Mouse (Mus musculus): Measurements from ENCODE around the gene Sspn.

Sspn gene

DNA sequence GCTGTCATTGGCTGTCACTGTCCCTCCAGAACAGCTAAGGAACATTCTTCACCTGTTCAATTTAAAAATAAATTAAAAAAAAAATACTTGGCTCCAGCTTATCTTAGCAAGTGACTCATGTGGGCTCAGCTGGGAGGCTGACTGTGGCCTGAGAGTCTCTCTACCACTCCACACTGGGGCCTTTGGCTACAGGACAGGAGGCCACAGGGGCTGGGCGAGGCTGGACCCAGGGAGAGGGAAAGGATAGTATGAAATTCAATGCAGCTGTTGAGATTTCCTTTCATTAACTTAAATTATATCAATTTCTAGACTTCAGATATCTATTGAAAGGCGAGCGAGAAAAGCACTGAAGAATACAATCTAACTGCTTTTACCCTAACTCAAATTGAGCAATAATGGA lies 45.9 kb downstream of the Sspn start:
- no peak for DNase-seq

DNA sequence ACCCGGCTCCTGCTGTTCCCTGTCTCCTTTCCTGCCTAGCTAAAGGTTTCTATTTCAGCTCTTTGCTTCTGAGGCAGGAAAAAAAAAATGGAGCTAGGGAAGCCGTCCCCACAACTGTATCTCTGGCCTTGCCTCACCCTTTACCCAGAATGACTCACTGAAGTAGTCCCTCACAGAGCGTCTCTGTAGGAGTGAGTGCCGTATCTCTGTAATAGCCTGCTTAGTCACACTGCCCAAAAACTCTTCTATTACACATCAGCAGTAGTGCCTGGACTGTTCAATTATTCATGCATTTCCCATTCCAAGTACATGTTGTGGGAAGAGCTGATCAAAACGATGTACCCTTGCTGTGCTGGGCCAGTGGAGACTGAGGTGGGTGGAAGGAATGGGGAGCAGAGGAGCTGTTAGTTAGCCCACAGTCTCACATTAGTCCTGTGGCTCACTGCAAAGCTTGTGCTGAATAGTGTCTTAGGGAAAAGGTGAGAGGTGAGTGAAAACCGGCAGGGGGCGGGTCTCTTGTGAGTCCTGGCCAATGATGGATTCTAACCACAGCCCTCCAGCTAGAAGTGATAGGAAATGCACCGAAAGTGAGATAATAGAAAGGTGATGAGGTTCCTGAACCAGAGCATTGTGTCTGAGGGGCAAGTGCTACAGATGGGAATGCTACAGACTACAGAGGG lies 46.5 kb downstream of the Sspn start:
- no peak for DNase-seq

DNA sequence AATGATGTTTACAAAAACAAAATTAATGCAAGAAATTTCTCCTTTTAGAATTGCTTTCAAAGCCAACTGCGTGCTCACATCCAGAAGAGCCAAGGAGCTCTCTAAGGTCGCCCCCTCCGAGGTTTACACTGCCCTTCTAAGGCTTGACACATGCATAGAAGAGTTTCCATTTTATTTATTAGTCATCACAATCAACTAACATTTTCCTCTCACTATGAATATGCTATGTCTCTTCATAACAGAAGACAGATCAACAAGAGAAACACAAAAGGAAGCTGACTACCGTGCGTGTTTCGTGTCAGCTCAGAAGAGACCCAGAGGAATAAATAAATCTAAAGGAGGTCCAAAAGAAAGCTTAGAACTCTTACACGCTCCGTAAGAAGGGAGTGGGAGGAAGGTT lies 49.6 kb downstream of the Sspn start:
- no peak for DNase-seq

DNA sequence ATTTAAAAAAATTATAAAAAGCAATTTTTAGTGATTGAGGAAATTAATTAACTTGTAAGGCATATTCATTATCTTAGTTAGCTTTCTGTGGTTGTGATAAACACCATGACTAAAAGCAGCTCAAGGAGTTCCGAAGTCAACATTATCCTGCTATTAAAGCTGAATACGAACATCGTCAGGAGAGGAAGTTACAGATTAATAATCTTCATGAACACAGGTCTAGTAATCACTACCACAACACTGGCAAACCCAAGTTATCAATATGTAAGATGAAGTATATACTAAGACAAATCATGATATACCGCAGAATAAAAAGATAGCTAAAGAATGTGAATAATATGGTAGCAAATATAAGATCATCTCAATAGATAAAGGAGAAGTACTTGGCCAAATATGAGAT lies 50.9 kb downstream of the Sspn start:
- DNase-seq: no peak

DNA sequence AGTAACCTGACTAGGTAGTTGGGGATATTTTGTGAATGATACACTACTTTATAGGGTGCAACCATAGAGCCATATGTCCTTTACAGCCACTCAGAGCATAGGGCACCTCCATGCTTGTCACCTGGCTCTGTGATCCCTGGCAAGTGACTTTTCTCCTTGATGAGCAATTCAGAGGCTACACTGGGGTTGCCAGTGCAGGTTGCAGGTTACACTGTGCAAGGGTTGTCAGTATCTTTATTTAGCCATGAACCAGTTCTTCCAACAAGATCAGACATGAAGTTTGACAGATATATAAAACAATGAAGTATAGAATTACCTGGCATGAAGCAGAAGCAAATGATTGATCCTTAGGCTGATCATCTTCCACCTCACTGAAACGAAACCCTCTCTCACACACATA lies 59.1 kb downstream of the Sspn start:
- DNase-seq: no peak

DNA sequence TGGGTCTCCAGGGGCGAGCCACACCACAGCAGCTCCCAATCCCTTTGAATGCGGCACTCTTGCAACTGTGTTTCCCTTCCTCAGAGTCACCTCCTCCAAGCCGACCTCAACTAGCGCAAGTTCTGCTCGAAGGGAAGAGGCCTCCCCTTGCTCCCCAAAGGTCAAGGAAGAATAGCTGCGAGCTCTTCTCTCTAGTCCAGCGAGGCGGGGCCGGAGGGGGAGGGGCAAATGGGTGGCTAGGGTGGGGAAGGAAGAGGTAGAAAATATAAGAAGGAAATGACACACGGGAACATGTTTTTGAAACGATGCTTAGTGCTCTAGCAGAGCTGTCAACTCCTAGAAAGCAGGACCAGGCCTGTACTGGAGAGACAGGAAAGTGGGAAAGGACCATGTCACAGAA lies 61.1 kb downstream of the Sspn start:
- peak; percentile 46 to 52 for DNase-seq

DNA sequence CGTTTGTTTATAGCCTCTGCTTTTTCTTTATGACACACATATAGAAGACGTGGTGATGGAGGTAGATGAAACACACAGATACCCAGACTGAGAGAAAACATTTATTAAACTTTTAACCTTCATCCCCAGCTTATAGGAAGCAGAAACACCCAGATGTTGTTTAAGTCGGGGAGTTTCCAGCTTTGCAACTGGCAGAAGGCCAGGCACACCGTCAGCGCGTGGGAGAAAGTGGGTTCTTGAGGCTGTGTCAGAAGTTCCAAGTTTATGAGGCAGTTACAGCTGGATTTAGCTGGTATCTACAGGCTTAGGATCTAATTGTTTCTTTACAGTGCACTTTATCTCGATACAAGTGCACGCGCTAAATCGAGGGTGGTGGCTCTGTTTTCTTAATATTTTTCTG lies 61.5 kb downstream of the Sspn start:
- DNase-seq: peak; percentile 70 to 71

DNA sequence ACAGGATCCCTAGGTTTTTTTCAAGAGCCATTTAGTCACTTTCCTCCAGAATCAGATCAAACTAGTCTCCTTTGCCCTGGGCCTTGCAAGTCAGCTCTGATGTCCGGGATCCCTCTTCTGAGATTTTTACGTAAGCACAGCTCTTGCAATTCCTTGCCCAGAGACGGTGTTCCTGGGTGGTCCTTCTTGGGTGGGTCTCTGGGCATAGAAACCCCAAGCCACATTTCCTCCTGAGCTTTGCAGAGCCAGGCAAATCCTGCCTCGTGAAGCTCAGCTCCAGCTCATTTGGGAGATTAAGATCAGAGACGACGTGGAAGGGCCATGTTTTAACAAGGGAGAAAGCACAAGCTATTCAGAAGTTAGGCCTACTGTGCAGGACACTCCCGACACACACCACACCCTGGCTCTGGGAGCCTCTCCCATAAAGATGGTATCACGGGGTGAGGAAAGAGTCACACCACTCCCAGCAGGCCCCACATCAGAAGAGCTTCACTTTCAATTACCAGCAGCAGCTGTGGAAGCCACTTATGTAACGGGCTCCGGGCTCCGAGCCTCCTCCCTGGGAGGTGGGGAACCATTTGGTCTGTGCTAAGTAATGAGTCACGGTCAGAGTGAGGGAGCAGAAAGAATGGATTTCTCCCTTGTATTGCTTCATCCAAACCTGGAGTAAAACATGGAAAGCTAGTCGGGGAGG lies 67.0 kb downstream of the Sspn start:
- DNase-seq: peak; percentile 44 to 54

DNA sequence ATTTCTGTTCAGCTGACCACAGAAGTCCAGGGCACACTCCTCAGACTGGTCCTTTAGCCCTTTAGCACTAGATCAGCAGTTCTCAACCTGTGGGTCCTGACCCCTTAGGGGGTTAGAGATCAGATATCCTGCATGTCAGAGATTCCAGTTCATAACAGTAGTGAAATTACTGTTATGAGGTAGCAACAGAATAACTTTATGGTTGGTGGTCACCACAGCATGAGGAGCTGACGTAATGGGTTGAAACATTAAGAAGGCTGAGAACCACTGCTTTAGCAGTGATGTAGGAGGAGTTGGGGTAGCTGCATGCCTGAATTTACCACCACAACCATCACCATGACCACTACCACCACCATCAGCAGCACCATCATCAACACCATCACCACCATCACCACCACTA lies 69.3 kb downstream of the Sspn start:
- no peak for DNase-seq

DNA sequence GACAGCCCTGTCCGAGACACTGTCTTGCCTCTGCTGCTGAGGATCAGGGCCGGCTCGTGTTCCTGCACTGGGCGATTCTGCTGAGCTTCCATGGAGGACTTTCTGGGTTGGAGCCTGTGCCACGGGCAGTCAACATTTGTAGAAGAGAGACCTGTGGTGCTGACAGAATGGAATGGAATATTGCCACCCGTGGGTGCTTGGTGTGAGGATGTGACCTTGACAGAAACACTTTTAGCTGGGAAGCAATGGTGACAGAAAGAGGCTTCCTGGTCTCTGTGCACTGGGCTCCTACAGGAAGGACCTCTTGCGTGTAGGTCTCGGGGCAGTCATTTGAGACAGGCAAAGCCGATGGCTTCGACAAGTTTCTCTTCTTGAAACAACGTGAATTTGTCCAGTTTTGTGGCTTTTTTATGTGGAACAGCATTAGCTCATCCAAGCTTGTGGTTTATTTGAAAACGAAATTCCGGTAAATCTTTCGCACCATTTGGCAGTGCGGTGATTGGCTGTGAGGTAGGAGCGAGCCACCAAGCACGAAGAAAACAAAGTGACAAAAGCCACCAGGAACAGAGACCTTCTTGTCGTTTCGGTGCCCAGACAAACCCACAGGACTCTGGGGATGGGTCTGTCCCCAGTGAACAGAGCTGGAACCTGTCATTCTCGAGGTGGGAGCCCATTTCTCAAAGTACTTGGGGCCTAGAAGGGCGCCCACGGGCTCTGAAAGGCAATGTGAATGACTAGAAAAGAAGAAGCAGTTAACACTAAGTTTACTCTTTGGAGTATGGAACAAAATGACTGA lies 70.2 kb downstream of the Sspn start:
- DNase-seq: no peak

DNA sequence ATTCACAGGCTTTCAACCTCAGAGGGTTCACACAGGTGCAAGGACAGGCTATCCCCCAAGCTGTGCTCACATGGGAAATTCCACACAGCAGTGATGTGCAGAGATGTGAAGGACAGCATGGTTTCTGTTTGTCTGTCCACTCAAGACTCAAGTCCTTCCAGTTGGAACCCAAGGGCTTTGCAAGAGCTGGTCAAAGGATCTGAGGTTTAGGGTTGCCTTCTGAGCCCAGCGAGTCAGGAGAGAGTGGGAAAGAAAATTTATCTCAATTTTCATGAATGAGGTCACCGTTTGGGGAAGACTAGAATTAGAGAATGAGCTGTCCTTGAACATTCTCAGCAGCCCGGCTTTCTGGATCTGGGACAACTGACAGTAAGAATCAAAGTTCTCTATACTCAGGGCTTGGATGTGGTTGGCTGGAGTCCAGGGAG lies 72.7 kb downstream of the Sspn start:
- no peak for DNase-seq

DNA sequence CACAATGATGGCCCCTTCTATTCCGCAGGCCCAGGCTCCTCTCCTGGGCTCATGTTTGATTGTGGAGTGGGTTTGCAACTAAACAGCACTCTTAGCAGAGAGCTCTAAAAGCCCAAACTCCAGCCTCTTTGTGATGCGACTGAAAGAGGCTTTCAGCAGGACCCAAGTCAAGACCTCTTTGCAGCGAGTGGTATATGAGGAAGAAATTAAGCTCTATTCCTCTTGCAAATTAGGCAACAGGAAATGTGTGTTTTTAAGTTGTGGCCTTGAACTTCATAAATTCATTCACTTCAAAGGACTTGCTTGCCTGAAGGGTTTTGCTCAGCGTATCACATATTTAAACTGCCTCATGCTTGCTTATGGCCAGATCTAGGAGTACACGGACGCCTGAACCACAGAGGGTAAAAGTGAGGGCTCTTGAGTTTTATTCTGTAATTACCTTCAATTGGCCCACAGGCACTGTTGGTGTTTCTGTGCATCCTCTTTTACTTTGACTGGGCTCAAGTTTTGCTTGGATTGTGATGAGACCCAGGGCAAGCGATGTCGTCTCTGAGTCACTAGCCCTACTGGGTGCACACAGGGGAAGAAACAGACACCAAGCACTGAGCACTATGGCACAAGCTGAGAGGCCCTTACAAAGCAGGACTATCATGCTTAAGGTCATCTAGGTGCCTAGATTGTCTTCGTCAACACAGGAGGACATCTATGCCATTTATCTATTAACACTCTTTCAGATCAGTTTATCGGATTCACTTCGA lies 73.9 kb downstream of the Sspn start:
- DNase-seq: no peak

DNA sequence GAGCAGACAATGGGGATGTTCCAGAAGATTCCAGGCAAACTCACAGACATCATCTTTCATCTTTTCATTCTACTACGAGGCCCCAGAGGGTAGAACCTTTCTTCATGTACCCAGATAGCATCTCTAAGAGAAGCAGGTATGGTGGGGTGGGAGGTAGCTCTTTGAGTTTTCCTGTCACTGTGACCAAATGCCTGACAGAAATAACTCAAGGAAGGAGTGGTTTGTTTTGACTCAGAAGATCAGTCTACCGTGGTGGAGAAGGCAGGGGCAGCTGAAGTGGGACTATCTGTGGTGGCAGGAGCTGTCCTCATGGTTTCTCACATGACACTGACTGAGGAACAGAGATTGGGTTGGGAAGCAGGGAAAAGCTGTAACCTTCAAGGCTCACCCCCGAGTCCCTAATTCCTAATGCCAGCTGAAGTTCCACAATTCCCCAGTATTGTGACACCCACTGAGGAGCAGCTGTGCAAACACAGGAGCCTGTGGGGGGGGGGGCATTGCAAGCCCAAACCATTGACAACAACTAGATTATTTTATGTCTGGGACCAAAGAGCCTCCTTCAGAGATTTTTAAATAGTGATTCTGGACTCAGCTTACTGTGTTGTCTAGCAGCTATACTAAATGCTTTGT lies 74.6 kb downstream of the Sspn start:
- no peak for DNase-seq

DNA sequence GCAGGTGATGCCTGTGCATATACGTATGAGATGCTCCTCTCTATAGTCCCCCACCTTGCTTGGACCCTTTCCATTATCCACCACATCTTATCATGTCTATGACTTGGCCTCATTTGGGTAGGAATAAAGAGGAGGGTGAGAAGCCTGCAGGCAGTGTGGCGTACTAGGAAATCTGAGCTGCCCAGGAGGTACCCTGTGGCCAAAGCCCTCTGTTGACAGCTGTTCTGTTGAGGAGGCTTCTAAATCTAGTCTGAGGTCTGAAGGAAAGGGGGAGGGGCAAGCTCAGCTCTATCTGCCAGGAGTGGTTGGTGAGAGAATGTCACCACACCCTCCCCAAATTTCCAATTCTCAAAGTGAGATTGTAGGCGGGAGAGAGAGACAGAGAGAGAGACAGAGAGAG lies 75.3 kb downstream of the Sspn start:
- DNase-seq: no peak

DNA sequence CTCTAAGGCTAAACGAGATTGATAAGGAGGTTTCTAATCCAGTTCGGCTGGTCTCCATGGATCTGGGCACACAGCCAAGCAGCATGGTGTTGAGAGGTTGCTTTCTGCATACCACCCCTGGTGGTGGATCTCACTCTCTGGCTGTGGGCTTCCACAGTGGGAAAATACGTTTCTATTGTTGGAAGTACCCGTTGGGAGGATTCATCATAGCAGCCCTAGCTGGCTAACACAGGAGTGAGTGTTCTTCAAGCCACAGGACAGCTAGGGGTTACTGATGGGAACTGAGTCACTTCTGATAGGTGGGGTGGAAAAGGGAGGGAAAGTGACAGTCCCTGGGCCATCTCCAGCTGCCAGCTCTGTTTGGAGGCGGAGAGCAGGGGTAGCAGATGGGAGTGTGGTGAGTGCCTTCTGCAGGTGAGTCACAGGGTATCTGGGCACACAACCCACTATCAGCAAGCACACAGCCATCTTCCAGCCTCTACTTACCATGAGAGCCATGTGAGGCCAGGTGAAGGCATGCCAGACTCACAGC lies 77.1 kb downstream of the Sspn start:
- peak; percentile 37 to 52 for DNase-seq

DNA sequence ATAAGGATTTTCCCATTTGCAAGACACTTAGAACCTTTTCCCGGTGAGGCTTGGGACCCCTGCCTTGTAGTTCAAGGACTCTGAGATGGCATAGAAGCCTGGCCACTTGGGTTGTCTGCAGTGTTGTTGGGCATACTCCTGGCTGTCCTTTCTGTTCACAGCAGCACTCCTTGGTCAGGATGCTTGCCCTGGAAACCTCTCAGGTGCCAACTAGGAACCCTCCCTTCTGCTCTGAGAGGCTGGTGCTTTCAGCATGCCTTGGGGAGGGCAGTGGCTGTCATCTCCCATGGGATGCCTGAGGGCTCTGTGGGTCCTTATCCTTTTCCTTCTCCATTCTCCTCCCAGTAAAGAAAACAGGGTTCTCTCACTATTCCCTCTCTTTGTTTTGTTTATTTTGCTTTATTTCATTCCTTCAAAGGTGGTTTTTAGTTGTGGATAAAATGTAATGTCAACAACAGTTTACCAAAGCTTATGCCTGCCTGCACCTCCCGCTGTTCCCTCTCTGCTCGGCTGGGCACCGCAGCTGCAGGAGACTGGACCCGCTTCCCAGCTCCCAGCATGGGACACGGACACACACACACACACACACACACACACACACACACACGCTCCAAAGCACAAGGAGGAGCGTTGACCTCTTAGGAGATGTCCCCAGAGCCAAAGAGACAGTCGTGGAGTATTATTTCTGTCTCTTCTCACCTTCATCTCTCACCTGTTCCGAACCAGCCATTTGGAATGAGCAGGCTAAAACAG lies 77.9 kb downstream of the Sspn start:
- DNase-seq: no peak

DNA sequence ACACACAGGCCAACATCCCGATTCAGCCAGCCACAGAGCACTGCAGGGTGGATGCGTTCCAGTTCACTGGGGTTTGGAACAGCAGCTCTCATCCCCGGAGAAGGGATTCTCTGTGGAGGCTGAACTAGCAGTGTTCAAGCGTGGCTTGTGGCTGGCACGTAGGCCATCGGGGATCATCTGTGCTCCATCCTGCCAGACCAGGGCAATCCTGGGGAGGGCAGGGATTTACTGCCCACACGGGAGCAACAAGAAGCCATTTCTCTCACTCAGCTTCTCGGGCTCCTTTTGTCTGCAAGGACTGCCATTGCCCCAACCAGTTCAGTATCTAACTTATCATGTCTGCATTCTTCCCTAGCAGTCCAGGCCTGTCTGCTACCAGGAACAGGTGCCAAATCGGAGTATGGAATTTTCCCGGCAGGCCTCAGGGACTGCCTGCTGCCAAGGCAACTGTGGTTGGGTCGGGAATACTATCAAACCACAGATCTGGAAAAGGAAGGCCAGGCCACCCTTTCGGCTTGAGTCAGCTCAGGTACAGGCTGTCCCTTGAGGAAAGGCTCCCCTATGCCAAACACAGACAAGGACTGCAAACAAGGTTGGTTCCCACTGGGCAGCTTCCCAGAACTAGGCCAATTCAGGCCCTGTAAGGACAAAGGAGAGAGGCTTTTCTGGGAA lies 78.8 kb downstream of the Sspn start:
- DNase-seq: no peak

DNA sequence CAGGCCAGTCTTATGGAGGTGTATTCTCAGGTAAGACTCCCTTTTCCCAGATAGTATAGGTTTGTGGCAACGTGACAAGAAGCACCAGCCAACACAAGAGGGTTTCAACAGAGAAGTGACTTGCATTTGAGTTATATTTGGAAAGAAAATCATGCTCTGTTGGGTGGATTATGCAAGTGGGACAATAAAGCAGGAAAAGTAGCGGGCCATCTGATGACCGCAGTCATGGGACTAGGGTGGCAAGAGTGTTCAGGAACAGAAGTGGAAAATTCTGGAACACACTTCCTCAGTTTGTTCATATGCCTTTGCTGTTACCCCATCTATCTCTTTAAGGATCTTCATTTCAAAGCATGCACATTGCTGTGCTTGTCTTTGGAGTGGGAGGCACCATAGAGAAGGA lies 82.9 kb downstream of the Sspn start:
- DNase-seq: no peak
